Comparison of ENCODE assay signal across 8 mouse cellular contexts in genomic region chr9:102189406-102189805, GRCm38 (mm10).
DNase-seq lines count a peak whose midpoint lies in the region; ATAC-seq lines count a peak whose summit lies in the region.

No protein-coding gene starts in this region.

- H3K4me3 ChIP-seq in forebrain, embryonic 16.5 days (replicated peaks; ENCODE audit: low read length) = no peak overlapping the region
- no peak overlapping the region for H3K4me3 ChIP-seq in forebrain, embryonic 10.5 days
- H3K4me3 ChIP-seq in limb, embryonic 11.5 days (ENCODE audit: low read depth, low read length) = no peak overlapping the region
- H3K4me3 ChIP-seq in stomach, embryonic 14.5 days (ENCODE audit: low read depth, low read length) = no peak overlapping the region

- H3K36me3 ChIP-seq in forebrain, embryonic 16.5 days (ENCODE audit: control insufficient read depth, insufficient read depth) = no peaks in the 10 kb centered on the region
- peaks cover under 1% of the 10 kb centered on the region; the same call in 1 of the 2 replicates for H3K36me3 ChIP-seq in forebrain, embryonic 10.5 days (replicated peaks)
- no peaks in the 10 kb centered on the region for H3K36me3 ChIP-seq in limb, embryonic 11.5 days (ENCODE audit: control insufficient read depth, insufficient read depth, low read length)
- H3K36me3 ChIP-seq in stomach, embryonic 14.5 days (ENCODE audit: control insufficient read depth, insufficient read depth, low read length) = no peaks in the 10 kb centered on the region

- 0 out of 2 replicates have a peak, but pooled peaks have one; percentile 18 for ATAC-seq in forebrain, embryonic 16.5 days
- no peak for ATAC-seq in limb, embryonic 11.5 days (ENCODE audit: insufficient number of reproducible peaks, low FRiP score, low TSS enrichment, low read depth)
- ATAC-seq in stomach, embryonic 14.5 days (ENCODE audit: insufficient number of reproducible peaks, insufficient read depth, low FRiP score, low read depth) = peak; percentile 70; the same call in 1 of the 2 replicates

- WGBS in forebrain, embryonic 16.5 days = 36% methylated on average over 11 of the region's 11 CpGs
- 82% methylated on average over 11 of the region's 11 CpGs for WGBS in forebrain, embryonic 10.5 days
- 58% methylated on average over 11 of the region's 11 CpGs for WGBS in limb, embryonic 11.5 days
- 43% methylated on average over 11 of the region's 11 CpGs for WGBS in stomach, embryonic 14.5 days

- H3K9ac ChIP-seq in forebrain, embryonic 16.5 days (replicated peaks; ENCODE audit: low read depth, low read length) = no peak overlapping the region
- H3K9ac ChIP-seq in limb, embryonic 11.5 days (ENCODE audit: low read length) = no peak overlapping the region
- no peak overlapping the region for H3K9ac ChIP-seq in stomach, embryonic 14.5 days (replicated peaks; ENCODE audit: low read depth, low read length)

- no peaks in the 10 kb centered on the region for H3K9me3 ChIP-seq in forebrain, embryonic 16.5 days (ENCODE audit: control insufficient read depth, low read length)
- H3K9me3 ChIP-seq in forebrain, embryonic 10.5 days = no peaks in the 10 kb centered on the region
- no peaks in the 10 kb centered on the region for H3K9me3 ChIP-seq in limb, embryonic 11.5 days (ENCODE audit: control insufficient read depth, low read length)
- H3K9me3 ChIP-seq in stomach, embryonic 14.5 days (ENCODE audit: control insufficient read depth, low read depth, low read length) = no peaks in the 10 kb centered on the region

- 0 out of 2 replicates have a peak, but pooled peaks cover 3% of the 10 kb centered on the region for H3K27me3 ChIP-seq in forebrain, embryonic 16.5 days (replicated peaks; ENCODE audit: control insufficient read depth, insufficient read depth, low read length)
- peaks cover 76% of the 10 kb centered on the region for H3K27me3 ChIP-seq in forebrain, embryonic 10.5 days (ENCODE audit: poor library complexity, severe bottlenecking)
- H3K27me3 ChIP-seq in limb, embryonic 11.5 days (ENCODE audit: control insufficient read depth, insufficient read depth, low read length) = no peaks in the 10 kb centered on the region
- H3K27me3 ChIP-seq in stomach, embryonic 14.5 days (ENCODE audit: control insufficient read depth, insufficient read depth, low read length) = no peaks in the 10 kb centered on the region

- H3K4me1 ChIP-seq in forebrain, embryonic 16.5 days (replicated peaks; ENCODE audit: control insufficient read depth, insufficient read depth, low read length) = peaks cover 31% of the 10 kb centered on the region
- H3K4me1 ChIP-seq in forebrain, embryonic 10.5 days = peaks cover 56% of the 10 kb centered on the region
- H3K4me1 ChIP-seq in limb, embryonic 11.5 days (ENCODE audit: control insufficient read depth, insufficient read depth, low read length) = peaks cover 6% of the 10 kb centered on the region
- H3K4me1 ChIP-seq in stomach, embryonic 14.5 days (ENCODE audit: control insufficient read depth, insufficient read depth, low read length) = 0 out of 2 replicates have a peak, but pooled peaks cover 3% of the 10 kb centered on the region

- no peak overlapping the region for H3K4me2 ChIP-seq in forebrain, embryonic 16.5 days (ENCODE audit: low read length)
- H3K4me2 ChIP-seq in limb, embryonic 11.5 days (ENCODE audit: low read depth, severe bottlenecking) = no peak overlapping the region
- H3K4me2 ChIP-seq in stomach, embryonic 14.5 days (replicated peaks; ENCODE audit: low read depth, low read length) = no peak overlapping the region

- no peak overlapping the region for H3K27ac ChIP-seq in forebrain, embryonic 16.5 days (ENCODE audit: low read length)
- no peak overlapping the region for H3K27ac ChIP-seq in forebrain, embryonic 10.5 days
- no peak overlapping the region for H3K27ac ChIP-seq in limb, embryonic 11.5 days (replicated peaks; ENCODE audit: low read depth, low read length)
- H3K27ac ChIP-seq in stomach, embryonic 14.5 days (ENCODE audit: low read length) = no peak overlapping the region

- DNase-seq in forebrain, embryonic 10.5 days (ENCODE audit: extremely low spot score, low spot score) = no peak
- peak; percentile 89 for DNase-seq in adrenal gland, adult 2 months
- peak; percentile 8 for DNase-seq in forelimb bud, embryonic 11.5 days (ENCODE audit: low read depth, low spot score)
- peak; percentile 28 for DNase-seq in limb, embryonic 11.5 days (ENCODE audit: low spot score)
- DNase-seq in layer of hippocampus, adult 18-20 months (ENCODE audit: low spot score in 2 of 2) = no peak
- no peak for DNase-seq in spleen, postnatal 14 days (ENCODE audit: low spot score in 2 of 2)

Comparison
In these comparisons a context has a peak if more than half of its experiments do, and no peak if none do; other contexts are left out.
1. DNase-seq: peak in adrenal gland, adult 2 months (single experiment), forelimb bud, embryonic 11.5 days (single experiment) and limb, embryonic 11.5 days (single experiment); none in forebrain, embryonic 10.5 days (single experiment), layer of hippocampus, adult 18-20 months (0 of 2) and spleen, postnatal 14 days (0 of 2).